Mouse (Mus musculus) bone marrow macrophage, adult 2 months (primary cell): ENCODE measurements around the gene Zfp677.

Source experiments
- CTCF ChIP-seq: IDR thresholded peaks from 2 replicates; pipeline ENCODE4 v1.5.1; 2012; ENCODE audit warnings: low read depth, mild to moderate bottlenecking, low read length, moderate library complexity
- POLR2A ChIP-seq: IDR thresholded peaks from 2 replicates; pipeline ENCODE4 v1.6.1; 2012; ENCODE audit warnings: mild to moderate bottlenecking, low read depth, low read length, borderline replicate concordance

GRCm38 (mm10) chr17:21422664-21423599 is 39.4 kb downstream of the Zfp677 start, which contains the start of gene Zfp54:
- TF ChIP-seq CTCF = no peak
- no peak for TF ChIP-seq POLR2A
